Mouse (Mus musculus): ENCODE data around the gene Rimbp2.

GRCm38 (mm10) chr5:128958916-128959315 lies 5.6 kb upstream of the Rimbp2 start:
- no peak for TF ChIP-seq CTCF (IDR thresholded peaks at IDR 0.05; ENCODE audit: low read depth)
- no peak for TF ChIP-seq EP300 (IDR thresholded peaks at IDR 0.05; ENCODE audit: low read depth)

All from liver, postnatal 0 days (tissue).